Mouse (Mus musculus): ENCODE results near the gene Cstad.
A peak's percentile ranks its signal among the peaks of the same experiment; 100 is the strongest.

Gene Cstad

GRCm38 (mm10) chr2:30594641-30595379 is at the start of gene Cstad:
Gene Cstad, plus strand, starts transcription at chr2:30595040.
- peak; percentile 57 to 69 for DNase-seq (ENCODE audit: low spot score in 2 of 2)

DNA sequence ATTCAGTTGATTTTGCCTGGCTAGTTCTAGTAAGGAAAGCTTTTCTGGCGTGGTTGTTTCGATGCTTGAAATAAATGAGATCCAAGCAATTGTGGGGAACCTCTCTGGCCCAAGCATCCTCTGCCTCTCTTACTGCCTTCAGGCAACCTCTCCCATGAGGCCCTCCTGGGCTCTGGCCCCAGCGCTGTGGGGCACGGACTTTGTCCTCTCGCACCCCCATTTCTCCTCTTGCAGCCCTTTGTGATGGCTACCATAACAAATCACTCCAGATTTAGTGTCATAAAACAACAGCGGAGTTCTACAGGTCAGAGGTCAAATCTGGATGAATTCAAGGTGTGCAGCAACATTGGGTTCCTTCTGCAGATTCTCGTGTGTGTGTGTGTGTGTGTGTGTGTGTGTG is 49.1 kb upstream of the Cstad start:
- DNase-seq (ENCODE audit: low spot score in 2 of 2), result no peak

- DNase-seq (ENCODE audit: low spot score in 2 of 2), result no peak
These were observed 48.6 kb upstream of the Cstad start for GRCm38 (mm10) chr2:30546219-30546618.

DNA sequence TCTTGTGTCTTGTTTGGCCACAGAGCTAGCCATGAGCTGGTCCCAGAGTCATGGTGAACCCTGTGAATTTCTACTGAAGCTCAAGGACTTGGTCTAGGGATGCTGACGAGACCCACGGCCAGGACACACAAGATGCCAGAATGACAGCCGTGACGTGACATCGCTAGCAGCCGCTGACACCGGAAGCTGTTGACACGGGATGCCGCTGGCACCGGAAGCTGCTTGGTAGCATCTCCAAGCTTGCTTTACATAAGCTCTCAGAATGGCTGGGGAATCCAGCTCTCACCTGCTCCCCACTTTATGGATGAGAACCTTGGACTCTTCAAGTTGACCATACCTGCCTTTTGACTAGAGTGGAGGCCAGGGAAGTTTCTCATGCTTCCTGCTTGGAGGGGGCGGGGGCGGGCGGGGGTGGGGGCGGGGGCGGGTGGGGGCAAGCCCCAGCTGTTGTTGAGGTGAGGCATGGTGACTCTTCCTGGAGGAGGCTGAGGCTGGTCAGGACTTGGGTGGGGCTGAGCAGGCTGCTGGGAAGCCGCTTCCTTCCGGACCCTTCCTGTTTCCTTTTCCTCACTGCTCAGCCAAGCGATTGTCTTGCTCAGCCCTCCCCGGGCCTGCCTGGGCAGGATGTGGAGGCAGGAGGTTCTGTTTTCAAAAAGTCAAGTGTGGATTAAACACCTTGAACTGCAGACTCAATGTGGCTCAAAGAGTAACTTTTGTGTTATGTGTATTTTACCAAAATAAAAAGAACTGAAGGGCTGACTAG is 47.2 kb upstream of the Cstad start:
- DNase-seq (ENCODE audit: low spot score in 2 of 2), result no peak

- DNase-seq (ENCODE audit: low spot score in 2 of 2), result no peak
These were observed 43.3 kb upstream of the Cstad start for GRCm38 (mm10) chr2:30551579-30551978.

GRCm38 (mm10) chr2:30553851-30554540 is 40.8 kb upstream of the Cstad start:
- DNase-seq (ENCODE audit: low spot score in 2 of 2), result peak; percentile 61 to 63

DNA sequence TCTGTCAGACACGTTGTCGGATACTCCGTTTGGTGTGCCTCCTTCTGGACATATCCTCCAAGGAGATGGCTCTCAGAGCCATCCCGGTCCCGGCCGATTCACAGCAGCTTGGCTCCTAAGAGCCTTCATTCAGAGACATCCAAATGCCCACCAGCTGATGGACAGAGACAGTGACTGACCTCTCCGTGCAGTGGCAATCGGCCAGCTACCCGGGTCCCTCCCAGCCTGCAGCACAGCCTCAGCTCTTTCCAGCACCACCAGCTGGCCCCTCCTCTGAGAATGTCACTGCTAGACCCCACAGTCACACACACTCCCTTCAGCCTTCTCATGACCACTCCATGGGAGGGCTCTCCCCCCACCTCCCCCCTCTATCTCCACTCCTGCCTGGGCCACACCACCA is 39.6 kb upstream of the Cstad start:
- no peak for DNase-seq (ENCODE audit: low spot score in 2 of 2)

- no peak for DNase-seq (ENCODE audit: low spot score in 2 of 2)
These were observed 38.3 kb upstream of the Cstad start for GRCm38 (mm10) chr2:30556495-30556894.

DNA sequence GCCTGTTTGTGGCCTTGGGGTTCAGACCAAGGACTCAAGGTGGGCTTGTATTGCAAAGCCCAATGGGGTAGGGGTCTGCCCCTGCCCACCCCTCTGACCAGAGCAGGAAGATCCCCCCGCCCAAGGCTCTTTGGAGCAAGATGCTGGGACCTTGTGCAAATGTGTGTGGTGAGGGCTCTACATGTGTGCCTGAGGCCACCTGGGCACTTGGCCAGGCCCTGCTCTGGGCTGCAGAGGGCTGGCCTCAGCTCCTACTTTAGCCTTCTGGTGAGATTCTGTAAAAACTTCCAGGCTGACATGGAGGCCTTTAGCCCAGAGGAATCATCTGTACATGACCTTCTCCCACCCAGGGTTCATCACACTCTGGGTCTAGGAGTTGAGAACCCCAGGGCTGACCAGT is 35.3 kb upstream of the Cstad start:
- DNase-seq (ENCODE audit: low spot score in 2 of 2), result no peak

DNA sequence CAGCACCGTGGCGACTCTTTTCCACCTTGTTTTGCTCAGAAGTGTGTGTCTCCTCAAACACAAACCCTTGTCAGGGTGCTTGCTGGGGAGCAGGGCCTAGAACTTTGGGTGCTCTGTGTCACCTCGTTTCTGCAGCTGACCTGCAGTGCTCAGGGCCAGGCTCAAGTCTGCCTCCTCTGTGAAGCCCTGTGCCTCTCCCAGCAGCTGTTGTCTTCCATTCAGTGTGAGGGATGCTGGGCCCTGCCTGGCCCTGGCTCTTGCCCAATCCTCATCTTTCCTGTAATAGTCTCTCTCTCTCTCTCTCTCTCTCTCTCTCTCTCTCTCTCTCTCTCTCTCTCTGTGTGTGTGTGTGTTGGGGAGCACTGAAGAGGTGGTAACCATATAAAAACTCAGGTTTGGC is 32.3 kb upstream of the Cstad start:
- no peak for DNase-seq (ENCODE audit: low spot score in 2 of 2)

DNA sequence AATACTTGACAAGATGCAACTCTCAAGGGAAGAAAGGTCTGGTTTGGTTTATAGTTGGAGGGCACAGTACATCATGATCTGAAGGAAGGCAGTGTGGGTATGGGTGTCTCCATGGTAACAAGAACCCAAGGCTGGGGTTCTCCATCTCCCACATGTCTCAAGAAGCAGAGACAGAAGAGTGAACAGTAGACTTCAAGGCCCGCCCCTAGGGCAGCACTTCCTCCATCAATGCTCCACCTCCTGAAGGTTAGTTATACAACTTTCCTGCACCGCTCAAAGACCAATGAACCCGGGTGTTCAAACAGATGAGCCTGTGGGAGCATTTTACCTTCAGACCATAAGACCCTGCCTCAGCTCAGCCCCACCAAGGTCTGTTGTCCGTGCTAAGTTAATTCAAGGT is 23.2 kb upstream of the Cstad start:
- no peak for DNase-seq (ENCODE audit: low spot score in 2 of 2)

GRCm38 (mm10) chr2:30573522-30573921 is 21.3 kb upstream of the Cstad start:
- no peak for DNase-seq (ENCODE audit: low spot score in 2 of 2)

DNA sequence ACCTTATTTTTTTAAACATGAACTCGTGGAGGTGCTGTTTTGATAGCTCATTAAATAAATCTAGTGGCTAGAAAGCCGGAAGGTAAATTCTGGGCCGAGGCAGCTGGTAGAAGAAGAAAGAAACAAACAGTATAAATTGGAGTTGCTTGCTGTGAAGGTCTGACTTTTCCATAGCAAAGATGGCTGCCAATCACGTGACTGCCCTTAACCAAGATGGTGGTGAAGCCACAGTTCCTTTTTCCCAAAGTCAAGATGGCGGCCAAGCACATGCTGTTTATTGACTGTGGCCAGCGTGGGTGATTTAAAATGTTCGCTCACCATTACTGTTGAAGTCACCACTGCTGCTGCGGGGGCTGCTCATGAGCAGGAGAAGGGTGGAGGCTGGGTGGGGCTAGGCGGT is 17.8 kb upstream of the Cstad start:
- no peak for DNase-seq (ENCODE audit: low spot score in 2 of 2)

GRCm38 (mm10) chr2:30578006-30578405 is 16.8 kb upstream of the Cstad start:
- DNase-seq (ENCODE audit: low spot score in 2 of 2), result no peak

GRCm38 (mm10) chr2:30587161-30587560 is 7.7 kb upstream of the Cstad start:
- no peak for DNase-seq (ENCODE audit: low spot score in 2 of 2)

- DNase-seq (ENCODE audit: low spot score in 2 of 2), result no peak
These were observed 7.2 kb upstream of the Cstad start for GRCm38 (mm10) chr2:30587671-30588070.

DNA sequence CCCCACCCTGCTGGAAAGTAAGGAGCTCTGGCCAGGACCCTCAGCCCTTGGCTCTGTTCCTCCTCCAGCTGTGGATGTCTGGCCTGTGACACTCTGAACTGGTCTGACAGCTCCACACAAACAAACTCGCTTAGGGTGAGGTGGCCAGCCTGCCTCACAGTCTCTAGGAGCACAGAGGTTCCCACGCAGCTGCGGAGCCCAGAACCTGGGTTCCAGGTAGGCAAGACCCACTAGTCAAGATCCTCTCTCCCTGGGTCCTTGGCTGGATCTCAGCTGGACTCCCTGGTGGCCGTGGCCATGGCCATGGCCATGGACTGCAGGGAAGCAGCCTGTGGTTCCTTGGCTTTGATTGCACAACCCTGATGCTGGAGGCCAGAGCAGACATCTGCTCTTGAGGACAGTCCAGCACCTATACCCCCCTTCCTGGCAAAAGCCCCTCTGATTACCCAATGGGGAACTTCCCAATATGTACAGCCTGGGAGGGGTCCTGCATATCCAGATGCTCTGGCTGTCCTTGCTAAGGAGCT is 5.8 kb upstream of the Cstad start:
- DNase-seq (ENCODE audit: low spot score in 2 of 2), result no peak

GRCm38 (mm10) chr2:30589781-30590180 is 5.1 kb upstream of the Cstad start:
- DNase-seq (ENCODE audit: low spot score in 2 of 2), result no peak

DNA sequence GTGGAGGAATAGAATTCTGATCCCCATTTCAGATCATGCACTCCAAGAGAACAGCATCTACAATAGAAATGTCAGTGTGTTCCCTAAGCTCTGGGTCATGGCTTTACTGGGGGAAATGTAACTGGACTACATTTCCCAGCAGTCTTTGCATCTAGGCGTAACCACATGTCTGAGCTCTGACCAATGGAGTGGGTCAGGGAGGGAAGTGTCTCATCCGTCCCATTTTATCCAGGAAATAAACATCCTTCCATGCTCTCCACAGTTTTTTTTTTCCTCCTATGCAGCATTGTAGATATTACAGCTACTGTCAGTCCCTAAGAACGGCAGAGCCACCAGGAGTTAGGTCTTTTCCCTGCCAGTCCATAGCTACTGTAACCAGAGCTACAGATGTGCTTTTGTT is 3.9 kb upstream of the Cstad start:
- peak in 1 of 2 experiments; percentile 37 for DNase-seq (ENCODE audit: low spot score in 2 of 2)

DNA sequence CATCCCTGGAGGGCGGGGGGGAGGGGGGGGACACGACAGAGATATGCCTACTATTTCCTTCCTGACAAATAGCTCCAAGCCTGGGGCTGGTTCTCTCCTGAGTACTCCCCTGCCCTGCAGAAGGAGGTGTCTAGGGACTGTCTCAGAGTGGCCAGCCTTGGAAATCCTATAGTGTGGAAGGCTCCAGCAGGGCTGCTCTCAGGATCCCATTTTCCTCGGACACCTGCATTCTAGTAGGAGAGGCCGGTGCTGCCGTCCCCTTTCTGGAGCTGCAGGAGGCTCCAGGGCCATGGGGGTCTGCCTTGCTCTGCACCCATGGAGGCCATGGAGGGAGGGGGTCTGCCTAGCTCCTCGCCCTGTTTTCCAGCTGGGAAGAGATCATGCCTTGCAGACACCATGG is 2.4 kb upstream of the Cstad start:
- DNase-seq (ENCODE audit: low spot score in 2 of 2), result no peak

DNA sequence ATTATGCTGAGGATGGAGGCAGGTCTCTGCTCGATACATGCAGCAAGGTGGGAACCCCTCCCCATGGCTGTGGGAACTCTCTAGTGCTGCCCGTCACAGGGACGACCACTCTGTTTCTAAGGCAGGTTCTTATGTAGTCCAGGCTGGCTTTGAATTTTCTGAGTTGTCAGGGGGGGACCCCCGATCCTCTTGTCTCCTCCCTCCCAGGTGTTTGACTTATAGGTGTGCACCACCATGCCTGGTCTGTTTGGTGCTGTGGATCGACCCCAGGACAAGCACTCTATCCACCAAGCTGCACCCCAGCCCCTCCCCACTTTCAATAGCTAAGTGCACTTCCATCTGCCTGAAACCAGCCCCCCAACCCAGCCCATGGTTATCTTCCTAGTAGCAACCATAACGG is 1.9 kb upstream of the Cstad start:
- no peak for DNase-seq (ENCODE audit: low spot score in 2 of 2)

DNA sequence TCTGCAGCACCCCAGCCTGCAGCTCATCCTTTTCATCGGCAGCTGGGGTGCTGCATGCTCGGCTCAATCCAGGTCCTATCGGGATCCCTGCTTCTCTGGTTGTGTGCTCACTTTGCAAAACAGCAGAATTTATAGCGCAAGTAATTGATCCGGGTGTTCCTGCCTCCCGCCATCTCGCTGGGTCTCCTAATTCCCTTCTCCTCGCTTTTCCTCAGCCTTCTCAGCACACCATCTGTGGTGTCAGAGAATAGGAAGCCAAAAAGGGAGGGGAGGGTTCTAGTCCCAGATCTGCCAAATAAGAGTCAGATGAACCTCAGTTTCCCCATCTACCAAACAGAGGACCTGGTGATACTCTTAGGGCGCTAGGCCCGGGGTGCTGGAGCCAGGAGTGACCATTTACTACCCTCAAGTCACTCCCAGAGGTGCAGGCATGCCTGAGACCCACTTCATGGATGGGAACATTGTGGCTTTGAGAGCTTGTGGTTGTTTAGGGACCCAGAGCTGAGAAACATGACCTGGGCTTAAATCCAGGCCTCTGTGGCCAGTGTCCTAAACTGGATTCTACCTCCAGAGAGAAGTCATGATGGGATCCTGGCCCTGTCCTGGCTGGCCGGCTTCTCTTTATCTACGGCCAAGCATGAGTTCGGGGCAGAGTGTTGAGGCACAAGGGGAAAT is 1.1 kb upstream of the Cstad start:
- peak in 1 of 2 experiments; percentile 4 for DNase-seq (ENCODE audit: low spot score in 2 of 2)

Measured in frontal cortex, postnatal 14 days (tissue).